Mouse (Mus musculus): Measurements from ENCODE around the gene Ddc.

- TF ChIP-seq CTCF (IDR thresholded peaks at IDR 0.05; ENCODE audit: borderline replicate concordance, control insufficient read depth, extremely low read depth, insufficient read depth, low read length, poor library complexity) (no peak), POLR2A (IDR thresholded peaks at IDR 0.05; ENCODE audit: control insufficient read depth, extremely low read depth, insufficient read depth, low read length, poor library complexity) (no peak)
Observed at GRCm38 (mm10) chr11:11885246-11885643, 12.7 kb downstream of the Ddc start.
